ENCODE assay signal across 13 mouse cellular contexts in genomic region chr9:119656111-119656510, GRCm38 (mm10).
DNase-seq lines count a peak whose midpoint lies in the region; ATAC-seq and TF ChIP-seq lines count a peak whose summit lies in the region.
"Had no signal": no experiment of that assay in that cellular context is flagged by ENCODE, and none has a peak within 500 bp of the region (broad histone marks: within the 10 kb centered on the region; RNA-seq: fewer than 3 reads in every experiment).

No protein-coding gene starts in this region.

- H3K27ac ChIP-seq in forebrain, embryonic 14.5 days (ENCODE audit: low read depth, low read length), result no peak overlapping the region
- no peak overlapping the region for H3K27ac ChIP-seq in forebrain, embryonic 13.5 days
- no peak overlapping the region for H3K27ac ChIP-seq in limb, embryonic 14.5 days (replicated peaks; ENCODE audit: low read depth, low read length)
- no peak overlapping the region for H3K27ac ChIP-seq in limb, embryonic 10.5 days
- no peak overlapping the region for H3K27ac ChIP-seq in midbrain, embryonic 13.5 days
- H3K27ac ChIP-seq: limb, embryonic 12.5 days; midbrain, embryonic 12.5 days had no signal

- TF ChIP-seq POLR2A in limb, embryonic 14.5 days (IDR thresholded peaks at IDR 0.05; ENCODE audit: borderline replicate concordance, extremely low read depth, insufficient read depth, insufficient read length), result no peak

- no peak overlapping the region for H3K4me2 ChIP-seq in forebrain, embryonic 14.5 days (ENCODE audit: low read length)
- no peak overlapping the region for H3K4me2 ChIP-seq in forebrain, embryonic 13.5 days
- no peak overlapping the region for H3K4me2 ChIP-seq in limb, embryonic 14.5 days (replicated peaks; ENCODE audit: low read depth, low read length, severe bottlenecking)
- no peak overlapping the region for H3K4me2 ChIP-seq in midbrain, embryonic 13.5 days (replicated peaks)
- H3K4me2 ChIP-seq: limb, embryonic 12.5 days; midbrain, embryonic 12.5 days had no signal

- DNase-seq in forebrain, embryonic 14.5 days (ENCODE audit: low spot score), result peak; percentile 14
- DNase-seq in limb, embryonic 14.5 days (ENCODE audit: low spot score), result peak; percentile 11
- DNase-seq in limb, embryonic 10.5 days (ENCODE audit: low spot score), result no peak
- peak; percentile 90 to 93 for DNase-seq in cerebellum, postnatal 10 days
- peak; percentile 20 for DNase-seq in lung, postnatal 36 days
- DNase-seq in urinary bladder, postnatal 14 days (ENCODE audit: low spot score), result no peak
- DNase-seq: kidney, adult 11 months; thymus, adult 2 months had no signal

- H3K36me3 ChIP-seq in forebrain, embryonic 14.5 days (ENCODE audit: control insufficient read depth, insufficient read depth, low read length), result no peaks in the 10 kb centered on the region
- no peaks in the 10 kb centered on the region for H3K36me3 ChIP-seq in forebrain, embryonic 13.5 days (ENCODE audit: poor library complexity, severe bottlenecking)
- no peaks in the 10 kb centered on the region for H3K36me3 ChIP-seq in limb, embryonic 14.5 days (ENCODE audit: control insufficient read depth, insufficient read depth, low read length)
- no peaks in the 10 kb centered on the region for H3K36me3 ChIP-seq in limb, embryonic 10.5 days
- no peaks in the 10 kb centered on the region for H3K36me3 ChIP-seq in midbrain, embryonic 13.5 days
- H3K36me3 ChIP-seq: limb, embryonic 12.5 days; midbrain, embryonic 12.5 days had no signal

- 60% methylated on average over 6 of the region's 6 CpGs for WGBS in forebrain, embryonic 14.5 days
- WGBS in forebrain, embryonic 13.5 days, result 74% methylated on average over 6 of the region's 6 CpGs
- WGBS in limb, embryonic 14.5 days, result 36% methylated on average over 6 of the region's 6 CpGs
- 55% methylated on average over 6 of the region's 6 CpGs for WGBS in limb, embryonic 10.5 days
- WGBS in midbrain, embryonic 13.5 days, result 78% methylated on average over 6 of the region's 6 CpGs

- H3K27me3 ChIP-seq in forebrain, embryonic 14.5 days (replicated peaks; ENCODE audit: control insufficient read depth, insufficient read depth, low read length), result no peaks in the 10 kb centered on the region
- no peaks in the 10 kb centered on the region for H3K27me3 ChIP-seq in forebrain, embryonic 13.5 days
- H3K27me3 ChIP-seq in limb, embryonic 14.5 days (ENCODE audit: control insufficient read depth, insufficient read depth, low read length), result no peaks in the 10 kb centered on the region
- no peaks in the 10 kb centered on the region for H3K27me3 ChIP-seq in limb, embryonic 10.5 days (ENCODE audit: low read depth, poor library complexity, severe bottlenecking)
- H3K27me3 ChIP-seq in midbrain, embryonic 13.5 days, result no peaks in the 10 kb centered on the region
- H3K27me3 ChIP-seq: limb, embryonic 12.5 days; midbrain, embryonic 12.5 days had no signal

- H3K4me3 ChIP-seq in forebrain, embryonic 14.5 days (ENCODE audit: low read depth, low read length), result no peak overlapping the region
- no peak overlapping the region for H3K4me3 ChIP-seq in forebrain, embryonic 13.5 days
- H3K4me3 ChIP-seq in limb, embryonic 14.5 days (replicated peaks; ENCODE audit: low read length), result no peak overlapping the region
- no peak overlapping the region for H3K4me3 ChIP-seq in limb, embryonic 10.5 days
- no peak overlapping the region for H3K4me3 ChIP-seq in midbrain, embryonic 13.5 days (replicated peaks)
- H3K4me3 ChIP-seq: limb, embryonic 12.5 days; midbrain, embryonic 12.5 days had no signal

- no peak overlapping the region for H3K9ac ChIP-seq in forebrain, embryonic 14.5 days (ENCODE audit: low read length)
- no peak overlapping the region; the same call in 1 of the 2 replicates for H3K9ac ChIP-seq in forebrain, embryonic 13.5 days
- H3K9ac ChIP-seq in limb, embryonic 14.5 days (ENCODE audit: low read depth, low read length, severe bottlenecking), result no peak overlapping the region
- H3K9ac ChIP-seq in midbrain, embryonic 13.5 days (replicated peaks), result no peak overlapping the region
- H3K9ac ChIP-seq: limb, embryonic 12.5 days; midbrain, embryonic 12.5 days had no signal

- no peak for ATAC-seq in forebrain, embryonic 14.5 days
- no peak for ATAC-seq in forebrain, embryonic 13.5 days
- ATAC-seq in limb, embryonic 14.5 days (ENCODE audit: low FRiP score, low read depth), result no peak
- ATAC-seq in midbrain, embryonic 13.5 days, result no peak
- ATAC-seq: CD4-positive, CD25-positive, alpha-beta regulatory T cell, adult 4 months had no signal

- H3K9me3 ChIP-seq in forebrain, embryonic 14.5 days (replicated peaks; ENCODE audit: control insufficient read depth, low read length), result no peaks in the 10 kb centered on the region
- H3K9me3 ChIP-seq in forebrain, embryonic 13.5 days (replicated peaks), result no peaks in the 10 kb centered on the region
- no peaks in the 10 kb centered on the region for H3K9me3 ChIP-seq in limb, embryonic 14.5 days (ENCODE audit: control insufficient read depth, low read length)
- no peaks in the 10 kb centered on the region for H3K9me3 ChIP-seq in limb, embryonic 10.5 days (replicated peaks)
- H3K9me3 ChIP-seq in midbrain, embryonic 13.5 days, result no peaks in the 10 kb centered on the region
- H3K9me3 ChIP-seq: limb, embryonic 12.5 days; midbrain, embryonic 12.5 days had no signal

- no peaks in the 10 kb centered on the region for H3K4me1 ChIP-seq in forebrain, embryonic 14.5 days (ENCODE audit: control insufficient read depth, insufficient read depth, low read length)
- H3K4me1 ChIP-seq in forebrain, embryonic 13.5 days, result no peaks in the 10 kb centered on the region
- H3K4me1 ChIP-seq in limb, embryonic 14.5 days (ENCODE audit: control insufficient read depth, insufficient read depth, low read length), result no peaks in the 10 kb centered on the region
- H3K4me1 ChIP-seq in limb, embryonic 10.5 days, result no peaks in the 10 kb centered on the region
- H3K4me1 ChIP-seq in midbrain, embryonic 13.5 days (replicated peaks), result no peaks in the 10 kb centered on the region
- H3K4me1 ChIP-seq: limb, embryonic 12.5 days; midbrain, embryonic 12.5 days had no signal

Comparison
In these comparisons a context has a peak if more than half of its experiments do, and no peak if none do; other contexts are left out.
1. DNase-seq: peak in forebrain, embryonic 14.5 days (single experiment), limb, embryonic 14.5 days (single experiment), cerebellum, postnatal 10 days (2 of 2) and lung, postnatal 36 days (single experiment); none in limb, embryonic 10.5 days (single experiment) and urinary bladder, postnatal 14 days (single experiment).